Mouse (Mus musculus) CH12.LX (cell line): ENCODE results near the gene Tpx2. TPM values are rescaled to one million over a fixed set of nuclear protein-coding genes. Genes with fewer than 3 reads are reported as not detected.

ENCODE experiments used
- DNase-seq: peaks from one replicate; pipeline ENCODE4 v3.0.0-alpha.2; 2013; ENCODE audit errors: extremely low read depth
- H3K27ac ChIP-seq: 2 replicates; pipeline ENCODE4 v1.5.1; 2012; ENCODE audit warnings: low read depth, mild to moderate bottlenecking, control low read depth, moderate library complexity; ENCODE audit not compliant: insufficient read depth
- H3K27me3 ChIP-seq: replicated peaks from 2 replicates; pipeline ENCODE3; 2012; ENCODE audit warnings: inconsistent platforms
- H3K36me3 ChIP-seq, 2 experiments: replicated peaks in 1 of 2; 2 replicates each; pipeline versions ENCODE3 to v1.6.1; 2012; ENCODE audit warnings: inconsistent platforms in 1 of 2, low read length in 1 of 2, mild to moderate bottlenecking in 1 of 2, mixed read lengths in 1 of 2, moderate library complexity in 1 of 2; ENCODE audit not compliant: control insufficient read depth in 1 of 2, insufficient read depth in 1 of 2
- H3K4me1 ChIP-seq, 2 experiments: 2 replicates each; pipeline ENCODE4 v1.6.1; 2012; ENCODE audit warnings: inconsistent platforms in 1 of 2, moderate library complexity in 1 of 2; ENCODE audit not compliant: insufficient read depth in 2 of 2, control insufficient read depth in 1 of 2
- H3K4me2 ChIP-seq: 2 replicates; pipeline ENCODE4 v1.6.1; 2012; ENCODE audit warnings: low read depth, mild to moderate bottlenecking, control low read depth; ENCODE audit not compliant: poor library complexity, insufficient read depth, severe bottlenecking
- H3K4me3 ChIP-seq, 3 experiments: fragments of 150-350 bp in 1 of 3; sonication (generic) in 1 of 3; replicated peaks in 1 of 3; 2 replicates each; pipeline versions ENCODE3 to v1.5.1; 2011 to 2012; ENCODE audit warnings: low read depth in 2 of 3, low read length in 2 of 3, mild to moderate bottlenecking in 2 of 3, moderate library complexity in 2 of 3, control low read depth in 1 of 3, improper control_type of control experiment in 1 of 3, inconsistent platforms in 1 of 3, mixed read lengths in 1 of 3; ENCODE audit not compliant: poor library complexity in 1 of 3
- H3K79me2 ChIP-seq: replicated peaks from 2 replicates; pipeline ENCODE4 v1.6.1; 2012; ENCODE audit warnings: mild to moderate bottlenecking, moderate library complexity; ENCODE audit not compliant: control insufficient read depth, poor library complexity, insufficient read depth, severe bottlenecking; ENCODE audit errors: extremely low read depth
- H3K9ac ChIP-seq: 2 replicates; pipeline ENCODE4 v1.6.1; 2012; ENCODE audit warnings: low read depth, mild to moderate bottlenecking, control low read depth, moderate library complexity; ENCODE audit not compliant: insufficient read depth
- H3K9me3 ChIP-seq: replicated peaks from 2 replicates; pipeline ENCODE3; 2012; ENCODE audit warnings: low read length, inconsistent platforms, mixed read lengths
- BHLHE40 ChIP-seq: IDR thresholded peaks from 2 replicates; pipeline ENCODE4 v1.6.1; 2011; ENCODE audit warnings: mild to moderate bottlenecking, low read depth, low read length, improper control_type of control experiment
- CHD1 ChIP-seq: IDR thresholded peaks from 2 replicates; pipeline ENCODE4 v1.6.1; 2012; ENCODE audit warnings: low read depth, low read length, improper control_type of control experiment, inconsistent platforms
- CHD2 ChIP-seq: IDR thresholded peaks from 2 replicates; pipeline ENCODE4 v1.6.1; 2011; ENCODE audit warnings: low read length, improper control_type of control experiment
- CTCF ChIP-seq, 2 experiments: IDR thresholded peaks in 1 of 2; conservative IDR thresholded peaks in 1 of 2; 2 replicates each; pipeline ENCODE4 v1.5.1; 2011 to 2012; ENCODE audit warnings: low read depth in 2 of 2, low read length in 2 of 2, improper control_type of control experiment in 1 of 2, inconsistent platforms in 1 of 2, mild to moderate bottlenecking in 1 of 2, moderate library complexity in 1 of 2
- E2F4 ChIP-seq: IDR thresholded peaks from 2 replicates; pipeline ENCODE4 v1.6.1; 2011; ENCODE audit warnings: low read depth, low read length, improper control_type of control experiment; ENCODE audit not compliant: insufficient replicate concordance
- ELF1 ChIP-seq: IDR thresholded peaks from 2 replicates; pipeline ENCODE4 v1.6.1; 2014; ENCODE audit warnings: low read depth, mild to moderate bottlenecking, inconsistent platforms, low read length, improper control_type of control experiment
- ETS1 ChIP-seq: conservative IDR thresholded peaks from 2 replicates; pipeline ENCODE4 v1.6.1; 2012; ENCODE audit warnings: low read depth, mild to moderate bottlenecking, inconsistent platforms, low read length, improper control_type of control experiment, moderate library complexity
- HCFC1 ChIP-seq: IDR thresholded peaks from 2 replicates; pipeline ENCODE4 v1.6.1; 2012; ENCODE audit warnings: low read depth, mild to moderate bottlenecking, inconsistent platforms, low read length, improper control_type of control experiment
- JUN ChIP-seq: IDR thresholded peaks from 2 replicates; pipeline ENCODE4 v1.6.1; 2011; ENCODE audit warnings: low read depth, mild to moderate bottlenecking, low read length, improper control_type of control experiment, moderate library complexity; ENCODE audit not compliant: insufficient read depth
- JUND ChIP-seq: conservative IDR thresholded peaks from 2 replicates; pipeline ENCODE4 v1.6.1; 2011; ENCODE audit warnings: low read depth, low read length, improper control_type of control experiment
- KAT2A ChIP-seq: IDR thresholded peaks from 2 replicates; pipeline ENCODE4 v1.6.1; 2012; ENCODE audit warnings: low read length, improper control_type of control experiment, inconsistent platforms; ENCODE audit not compliant: insufficient replicate concordance
- MAFK ChIP-seq: IDR thresholded peaks from 2 replicates; pipeline ENCODE4 v1.6.1; 2011; ENCODE audit warnings: low read length, improper control_type of control experiment; ENCODE audit not compliant: insufficient replicate concordance
- MAX ChIP-seq: IDR thresholded peaks from 2 replicates; pipeline ENCODE4 v1.6.1; 2011; ENCODE audit warnings: low read length, improper control_type of control experiment
- MAZ ChIP-seq: IDR thresholded peaks from 2 replicates; pipeline ENCODE4 v1.6.1; 2012; ENCODE audit warnings: low read depth, mild to moderate bottlenecking, inconsistent platforms, low read length, improper control_type of control experiment, moderate library complexity
- MEF2A ChIP-seq: IDR thresholded peaks from 2 replicates; pipeline ENCODE4 v1.6.1; 2014; ENCODE audit warnings: low read depth, mild to moderate bottlenecking, inconsistent platforms, low read length, improper control_type of control experiment, borderline replicate concordance
- MXI1 ChIP-seq: IDR thresholded peaks from 2 replicates; pipeline ENCODE4 v1.6.1; 2011; ENCODE audit warnings: mild to moderate bottlenecking, low read depth, low read length, improper control_type of control experiment
- NRF1 ChIP-seq: IDR thresholded peaks from 2 replicates; pipeline ENCODE4 v1.6.1; 2014; ENCODE audit warnings: low read depth, mild to moderate bottlenecking, inconsistent platforms, low read length, improper control_type of control experiment, moderate library complexity
- POLR2AphosphoS2 ChIP-seq: IDR thresholded peaks from 2 replicates; pipeline ENCODE4 v1.6.1; 2011; ENCODE audit warnings: low read depth, low read length, improper control_type of control experiment
- RAD21 ChIP-seq: IDR thresholded peaks from 2 replicates; pipeline ENCODE4 v1.6.1; 2011; ENCODE audit warnings: low read depth, mild to moderate bottlenecking, low read length, improper control_type of control experiment, moderate library complexity
- RCOR1 ChIP-seq: conservative IDR thresholded peaks from 2 replicates; pipeline ENCODE4 v1.6.1; 2012; ENCODE audit warnings: low read depth, mild to moderate bottlenecking, inconsistent platforms, low read length, improper control_type of control experiment
- SIN3A ChIP-seq: IDR thresholded peaks from 2 replicates; pipeline ENCODE4 v1.6.1; 2012; ENCODE audit warnings: low read length, improper control_type of control experiment, inconsistent platforms
- SMC3 ChIP-seq: IDR thresholded peaks from 2 replicates; pipeline ENCODE4 v1.6.1; 2011; ENCODE audit warnings: low read depth, low read length, improper control_type of control experiment
- TBP ChIP-seq: conservative IDR thresholded peaks from 2 replicates; pipeline ENCODE4 v1.6.1; 2011; ENCODE audit warnings: low read depth, low read length, improper control_type of control experiment
- TCF12 ChIP-seq: IDR thresholded peaks from 2 replicates; pipeline ENCODE4 v1.6.1; 2014; ENCODE audit warnings: low read depth, mild to moderate bottlenecking, inconsistent platforms, low read length, improper control_type of control experiment
- USF1 ChIP-seq: IDR thresholded peaks from 2 replicates; pipeline ENCODE4 v1.6.1; 2014; ENCODE audit warnings: low read depth, mild to moderate bottlenecking, inconsistent platforms, low read length, improper control_type of control experiment
- USF2 ChIP-seq: conservative IDR thresholded peaks from 2 replicates; pipeline ENCODE4 v1.6.1; 2011; ENCODE audit warnings: low read depth, low read length, improper control_type of control experiment
- ZKSCAN1 ChIP-seq: IDR thresholded peaks from 2 replicates; pipeline ENCODE4 v1.6.1; 2012; ENCODE audit warnings: low read depth, inconsistent platforms, low read length, improper control_type of control experiment, borderline replicate concordance
- ZMIZ1 ChIP-seq: IDR thresholded peaks from 2 replicates; pipeline ENCODE4 v1.6.1; 2012; ENCODE audit warnings: low read depth, mild to moderate bottlenecking, inconsistent platforms, low read length, improper control_type of control experiment
- ZNF384 ChIP-seq: IDR thresholded peaks from 2 replicates; pipeline ENCODE4 v1.6.1; 2012; ENCODE audit warnings: low read depth, low read length, improper control_type of control experiment, inconsistent platforms
- dilution Hi-C: fragments of 300-500 bp; cut with MboI; formaldehyde crosslinking; loops from 2 replicates; pipeline ENCODE4 v1.14.3; 2020; ENCODE audit warnings: low sequenced_read_pairs; ENCODE audit not compliant: extremely low pct_unique_long_range_greater_than_20kb, extremely low pct_ligation_motif_present
- in situ Hi-C: fragments of 300-500 bp; cut with MboI; formaldehyde crosslinking; loops from 3 replicates; pipeline ENCODE4 v1.14.3; 2019; ENCODE audit warnings: low sequenced_read_pairs, low pct_ligation_motif_present, low pct_unique_long_range_greater_than_20kb, mixed read lengths
- polyA plus RNA-seq: library from polyadenylated mRNA; unstranded; fragments of >175 nt; gene quantifications from 2 replicates; pipeline ENCODE4 v1.2.1, GENCODE M21; 2012; ENCODE audit warnings: low read depth; ENCODE audit not compliant: insufficient read length
- total RNA-seq, 2 experiments: library from RNA; depleted of rRNA; stranded (reverse); fragments of 300-350 nt in 1 of 2; fragments of >200 nt in 1 of 2; gene quantifications; 2 replicates each; pipeline ENCODE4 v1.2.3; 2012 to 2014

The Tpx2 gene
- total and polyA plus RNA-seq, 3 experiments: 66.1 to 127 (median 98.0) TPM

DNA sequence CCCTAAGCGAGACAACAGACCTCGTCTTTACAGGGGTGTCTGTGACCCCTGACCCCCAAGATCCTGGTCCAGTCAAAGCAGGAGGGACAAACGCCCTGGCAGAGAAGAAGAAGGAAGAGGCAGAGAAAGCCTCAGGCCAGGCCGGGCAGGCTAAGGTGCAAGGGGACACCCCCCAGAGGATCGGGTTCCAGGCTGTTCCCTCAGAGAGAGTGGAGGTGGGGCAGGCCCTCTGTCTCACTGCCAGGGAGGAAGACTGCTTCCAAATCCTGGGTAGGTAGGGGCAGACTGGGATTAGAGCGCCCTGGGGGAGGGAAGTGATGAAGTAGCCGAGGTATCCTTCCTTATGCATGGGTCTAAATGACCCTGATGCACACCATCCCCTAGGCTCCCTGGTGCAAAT is 65.7 kb downstream of the Tpx2 start:
- no peaks in the 10 kb centered on the region for H3K36me3 ChIP-seq
- H3K9me3 ChIP-seq: peaks cover 2% of the 10 kb centered on the region
- dilution Hi-C loops (no loop called here), in situ Hi-C loops (loop anchor here (25.0 kb wide), 1 partner anchor 674 kb away; no protein-coding TSS in a partner anchor)
- no peak overlapping the region for H3K9ac ChIP-seq
- DNase-seq: no peak
- no peak overlapping the region for H3K4me2 ChIP-seq
- no peak overlapping the region for H3K27ac ChIP-seq
- TF ChIP-seq ELF1 (no peak), MAX (no peak)
- no peaks in the 10 kb centered on the region for H3K79me2 ChIP-seq
- H3K27me3 ChIP-seq: peaks cover 49% of the 10 kb centered on the region
- H3K4me1 ChIP-seq: peaks cover 27 to 53% of the 10 kb centered on the region in 2 experiments
- no peak overlapping the region for H3K4me3 ChIP-seq

DNA sequence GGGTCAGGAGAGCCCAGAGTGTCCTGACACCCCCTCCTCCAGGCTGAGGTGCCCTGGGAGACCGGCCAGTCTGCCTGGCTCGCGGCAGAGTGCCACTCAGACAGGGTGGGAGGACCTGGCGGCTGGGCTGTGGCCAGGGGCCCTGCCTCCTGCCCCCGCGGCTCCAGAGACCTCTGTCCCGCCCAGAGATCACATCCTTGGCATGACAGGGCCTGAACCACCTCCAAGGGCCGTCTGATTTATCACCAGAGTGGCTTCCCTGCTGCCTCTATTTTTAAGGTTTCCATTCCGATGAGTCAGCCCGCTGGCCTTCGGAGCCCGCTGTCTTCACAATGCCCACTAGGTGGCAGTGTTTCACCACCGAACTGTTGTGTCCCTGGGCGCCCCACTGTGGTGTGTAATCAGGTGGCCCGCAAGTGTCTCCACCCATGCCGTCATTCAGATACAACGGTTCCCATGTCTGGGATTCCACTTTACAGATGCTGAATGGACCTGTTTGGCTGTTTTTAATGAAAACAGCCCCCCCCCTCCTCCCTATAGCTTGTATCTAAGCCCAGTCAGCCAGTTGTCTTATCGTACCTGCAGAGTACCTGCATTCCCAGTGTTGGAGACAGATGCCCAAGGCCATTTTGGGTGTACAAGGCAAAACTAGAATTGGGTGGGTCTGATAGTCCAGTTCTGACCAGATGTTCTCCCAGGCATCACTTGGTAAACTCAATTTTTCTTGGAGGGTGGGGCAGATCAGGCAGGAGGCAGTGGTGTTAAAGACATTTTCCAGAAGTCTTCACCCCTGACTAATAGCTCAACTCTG is 66.8 kb downstream of the Tpx2 start:
- H3K79me2 ChIP-seq: no peaks in the 10 kb centered on the region
- H3K9me3 ChIP-seq: peaks cover 3% of the 10 kb centered on the region
- no peak overlapping the region for H3K9ac ChIP-seq
- in situ Hi-C loops (loop anchor here (5.0 to 25.0 kb wide), 3 partner anchors 108 to 673 kb away; no protein-coding TSS in a partner anchor), dilution Hi-C loops (no loop called here)
- peaks cover 43% of the 10 kb centered on the region for H3K27me3 ChIP-seq
- peak; percentile 93 for DNase-seq
- peak overlapping the region; percentile 63 for H3K4me2 ChIP-seq
- no peak overlapping the region for H3K27ac ChIP-seq
- H3K4me1 ChIP-seq: peaks cover 27 to 63% of the 10 kb centered on the region in 2 experiments
- H3K4me3 ChIP-seq: no peak overlapping the region
- H3K36me3 ChIP-seq: no peaks in the 10 kb centered on the region
- TF ChIP-seq ZMIZ1 (no peak), ZKSCAN1 (no peak), USF1 (no peak; the same call in 1 of the 2 replicates), MXI1 (peak; percentile 69), RCOR1 (0 out of 2 replicates have a peak, but pooled peaks have one; percentile 42), MEF2A (peak; percentile 72; the same call in 1 of the 2 replicates), CHD1 (no peak), JUN (no peak), TBP (no peak), ZNF384 (no peak), SMC3 (peak; percentile 91), ELF1 (0 out of 2 replicates have a peak, but pooled peaks have one; percentile 12), BHLHE40 (0 out of 2 replicates have a peak, but pooled peaks have one; percentile 28), POLR2AphosphoS2 (no peak), USF2 (no peak), SIN3A (peak; percentile 83), CTCF (conservative IDR thresholded peaks at IDR 0.05 in 1 of 2, IDR thresholded peaks at IDR 0.05 in 1 of 2; ENCODE audit: low read depth in 2 of 2, low read length in 2 of 2) (peak; percentile 39 to 99; a peak in 3 of 4 replicates), ETS1 (0 out of 2 replicates have a peak, but pooled peaks have one; percentile 21), MAZ (0 out of 2 replicates have a peak, but pooled peaks have one; percentile 62), JUND (no peak), NRF1 (peak; percentile 44), RAD21 (peak; percentile 97), TCF12 (no peak; the same call in 1 of the 2 replicates), HCFC1 (no peak), MAFK (peak; percentile 88), CHD2 (no peak), KAT2A (no peak), MAX (no peak), E2F4 (no peak)
